Mouse (Mus musculus) T-cell, adult 66 days (primary cell): Measurements from ENCODE around the gene A2m. TPM values are rescaled to one million over a fixed set of nuclear protein-coding genes. Genes with fewer than 3 reads are reported as not detected.

ENCODE experiments used
- total RNA-seq, 2 experiments: library from RNA; stranded (reverse); gene quantifications; 3 replicates in 1 of 2; 4 replicates in 1 of 2; pipeline ENCODE4 v1.2.4; 2023

A2m gene
- not detected for total RNA-seq

GRCm38 (mm10) chr6:121635076-121635475 is at the start of gene A2m:
Gene A2m, plus strand, starts transcription at chr6:121635376.

Other genes starting within 250 kb of the A2m start
- not detected for gene Iqsec3, start 161.7 kb upstream of the A2m start, total RNA-seq
- gene Gm7298, start 97.6 kb downstream of the A2m start, total RNA-seq = not detected
- gene Mug1, start 203.2 kb downstream of the A2m start, total RNA-seq = not detected